Mouse (Mus musculus): ENCODE data around the gene Tmem221. TPM values are rescaled to one million over a fixed set of nuclear protein-coding genes. Genes with fewer than 3 reads are reported as not detected.

The Tmem221 gene
- polyA plus RNA-seq, 1 experiment from 2014 or later = 0.56 TPM

DNA sequence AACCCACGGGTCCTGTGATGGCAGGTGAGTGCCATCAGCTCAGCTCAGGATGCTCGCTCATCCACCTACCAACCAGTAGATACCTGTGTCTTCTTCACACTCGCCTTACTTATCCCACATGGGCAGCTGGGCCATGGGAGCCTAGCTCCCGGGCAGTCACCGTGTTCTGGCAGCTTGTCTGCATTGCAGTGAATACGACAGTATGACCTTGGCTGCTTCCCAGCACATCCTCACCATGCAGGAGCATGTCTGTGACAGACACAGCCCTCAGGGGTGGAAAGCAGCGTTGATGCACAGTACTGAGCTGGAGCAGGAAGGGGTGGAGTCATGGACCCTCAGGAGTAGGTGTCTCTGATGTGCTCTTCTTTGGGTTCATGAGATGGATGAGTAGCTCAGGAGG lies 15.8 kb upstream of the Tmem221 start:
- no peak overlapping the region for H3K4me3 ChIP-seq
- 0 out of 2 replicates have a peak, but pooled peaks cover under 1% of the 10 kb centered on the region for H3K36me3 ChIP-seq
- H3K4me1 ChIP-seq = peaks cover 8% of the 10 kb centered on the region
- 82% methylated on average over 7 of the region's 7 CpGs for WGBS
- H3K4me2 ChIP-seq (replicated peaks) = no peak overlapping the region
- no peaks in the 10 kb centered on the region for H3K9me3 ChIP-seq (replicated peaks)
- peaks cover 2% of the 10 kb centered on the region; the same call in 1 of the 2 replicates for H3K27me3 ChIP-seq
- ATAC-seq (ENCODE audit: low FRiP score) = no peak
- no peak overlapping the region for H3K27ac ChIP-seq
- H3K9ac ChIP-seq = no peak overlapping the region

DNA sequence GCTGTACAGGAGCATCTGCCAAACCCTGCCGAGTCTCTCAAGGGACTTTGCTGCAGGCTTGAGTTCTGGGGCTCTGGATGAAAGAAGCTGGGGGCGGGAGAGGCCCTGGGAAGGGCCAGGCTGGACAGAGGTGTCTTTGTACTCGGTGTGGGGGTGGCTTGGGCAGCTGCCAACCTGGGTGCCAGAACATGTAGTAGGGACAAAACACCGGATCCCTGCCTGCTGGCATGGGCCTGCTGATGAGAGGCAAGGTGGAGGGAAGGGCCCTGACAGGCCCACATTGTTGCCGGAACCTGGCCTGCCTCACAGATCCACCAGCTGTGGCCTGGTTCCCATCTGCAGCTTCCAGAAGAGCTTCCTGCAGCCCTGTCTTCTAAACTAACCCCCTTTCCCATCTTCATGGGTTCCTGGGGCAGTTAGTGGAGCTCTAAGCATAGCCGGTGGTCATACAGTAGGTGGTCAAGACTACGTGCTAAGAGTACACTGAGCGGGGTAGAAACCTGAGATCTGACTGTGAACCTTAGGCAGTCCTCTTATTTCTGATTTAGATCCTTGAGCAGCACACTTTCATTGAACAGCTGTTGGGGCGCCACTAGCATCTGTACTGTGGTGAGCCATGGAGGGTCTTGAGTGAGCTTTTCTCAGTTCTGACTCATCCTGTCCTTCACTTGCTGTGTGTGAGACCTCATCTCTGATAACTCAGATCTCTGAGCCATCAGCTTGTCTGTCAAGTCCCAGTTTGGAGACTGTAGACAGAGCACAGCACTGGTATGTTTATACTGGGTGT lies 14.4 kb upstream of the Tmem221 start:
- Histone ChIP-seq H3K9me3 (replicated peaks) (no peaks in the 10 kb centered on the region), H3K4me1 (peaks cover 17% of the 10 kb centered on the region), H3K36me3 (no peaks in the 10 kb centered on the region), H3K27me3 (peaks cover 11% of the 10 kb centered on the region), H3K9ac (no peak overlapping the region), H3K27ac (peak overlapping the region; percentile 45), H3K4me3 (no peak overlapping the region), H3K4me2 (replicated peaks) (no peak overlapping the region)
- 66% methylated on average over 9 of the region's 9 CpGs for WGBS
- ATAC-seq (ENCODE audit: low FRiP score) = no peak

DNA sequence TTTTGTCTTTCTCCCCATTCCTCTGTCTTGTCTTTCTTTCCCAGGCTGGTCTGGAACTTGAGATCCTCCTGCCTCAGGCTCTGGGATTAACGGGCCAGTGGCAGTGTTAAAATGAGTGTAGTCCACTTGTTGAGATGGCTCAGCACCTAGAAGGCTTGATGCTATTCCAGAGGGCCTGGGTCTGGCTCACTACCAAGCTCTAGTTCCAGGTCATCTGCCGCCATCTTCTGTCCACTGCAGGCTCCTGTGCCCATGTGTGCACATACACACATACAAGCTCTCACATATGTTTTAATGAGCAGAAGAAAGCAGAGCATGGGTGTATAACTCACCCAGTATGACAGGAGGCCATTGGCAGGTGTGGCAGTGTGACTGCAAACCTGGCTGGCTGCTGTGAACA lies 13.4 kb upstream of the Tmem221 start:
- Histone ChIP-seq H3K4me3 (no peak overlapping the region), H3K36me3 (no peaks in the 10 kb centered on the region), H3K27me3 (peaks cover 19% of the 10 kb centered on the region), H3K9ac (no peak overlapping the region), H3K4me2 (replicated peaks) (peak overlapping the region; percentile 91), H3K9me3 (replicated peaks) (no peaks in the 10 kb centered on the region), H3K4me1 (peaks cover 17% of the 10 kb centered on the region), H3K27ac (0 out of 2 replicates have a peak overlapping the region, but pooled peaks have one; percentile 35)
- no peak for ATAC-seq (ENCODE audit: low FRiP score)
- WGBS = 93% methylated on average over 2 of the region's 2 CpGs

DNA sequence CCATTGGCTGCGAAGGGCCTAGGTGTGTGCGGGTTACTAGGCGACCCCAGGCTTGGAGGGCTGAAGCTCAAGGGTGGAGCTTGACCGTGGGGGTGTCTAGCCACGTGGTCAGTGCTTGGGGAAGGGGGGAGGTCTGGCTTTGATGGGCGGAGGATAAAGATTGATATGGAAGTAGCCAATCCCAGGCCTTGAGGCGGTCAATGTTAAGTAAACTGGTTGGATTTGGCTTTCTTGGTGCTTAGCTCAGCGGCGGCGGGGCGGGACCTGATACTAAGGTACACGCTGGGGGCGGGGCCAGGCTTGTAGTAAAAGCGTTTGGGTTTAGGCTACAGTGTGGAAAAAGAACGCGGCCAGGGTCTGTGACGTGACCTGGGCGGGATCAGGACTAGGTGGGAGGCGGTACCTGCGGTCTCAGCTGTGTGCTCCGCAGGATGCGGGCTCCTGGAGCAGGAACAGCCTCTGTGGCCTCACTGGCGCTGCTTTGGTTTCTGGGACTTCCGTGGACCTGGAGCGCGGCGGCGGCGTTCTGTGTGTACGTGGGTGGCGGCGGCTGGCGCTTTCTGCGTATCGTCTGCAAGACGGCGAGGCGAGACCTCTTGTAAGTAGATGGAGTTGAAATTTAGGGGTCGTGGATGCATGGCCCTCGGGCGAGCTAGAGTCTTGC lies 11.8 kb upstream of the Tmem221 start:
- Histone ChIP-seq H3K9ac (peak overlapping the region; percentile 73), H3K9me3 (replicated peaks) (no peaks in the 10 kb centered on the region), H3K36me3 (no peaks in the 10 kb centered on the region), H3K4me2 (replicated peaks) (peak overlapping the region; percentile 91), H3K4me3 (peak overlapping the region; percentile 56), H3K27ac (peak overlapping the region; percentile 80), H3K27me3 (peaks cover 32% of the 10 kb centered on the region), H3K4me1 (peaks cover 17% of the 10 kb centered on the region)
- ATAC-seq (ENCODE audit: low FRiP score) = peak; percentile 90
- under 1% methylated on average over 41 of the region's 41 CpGs for WGBS

DNA sequence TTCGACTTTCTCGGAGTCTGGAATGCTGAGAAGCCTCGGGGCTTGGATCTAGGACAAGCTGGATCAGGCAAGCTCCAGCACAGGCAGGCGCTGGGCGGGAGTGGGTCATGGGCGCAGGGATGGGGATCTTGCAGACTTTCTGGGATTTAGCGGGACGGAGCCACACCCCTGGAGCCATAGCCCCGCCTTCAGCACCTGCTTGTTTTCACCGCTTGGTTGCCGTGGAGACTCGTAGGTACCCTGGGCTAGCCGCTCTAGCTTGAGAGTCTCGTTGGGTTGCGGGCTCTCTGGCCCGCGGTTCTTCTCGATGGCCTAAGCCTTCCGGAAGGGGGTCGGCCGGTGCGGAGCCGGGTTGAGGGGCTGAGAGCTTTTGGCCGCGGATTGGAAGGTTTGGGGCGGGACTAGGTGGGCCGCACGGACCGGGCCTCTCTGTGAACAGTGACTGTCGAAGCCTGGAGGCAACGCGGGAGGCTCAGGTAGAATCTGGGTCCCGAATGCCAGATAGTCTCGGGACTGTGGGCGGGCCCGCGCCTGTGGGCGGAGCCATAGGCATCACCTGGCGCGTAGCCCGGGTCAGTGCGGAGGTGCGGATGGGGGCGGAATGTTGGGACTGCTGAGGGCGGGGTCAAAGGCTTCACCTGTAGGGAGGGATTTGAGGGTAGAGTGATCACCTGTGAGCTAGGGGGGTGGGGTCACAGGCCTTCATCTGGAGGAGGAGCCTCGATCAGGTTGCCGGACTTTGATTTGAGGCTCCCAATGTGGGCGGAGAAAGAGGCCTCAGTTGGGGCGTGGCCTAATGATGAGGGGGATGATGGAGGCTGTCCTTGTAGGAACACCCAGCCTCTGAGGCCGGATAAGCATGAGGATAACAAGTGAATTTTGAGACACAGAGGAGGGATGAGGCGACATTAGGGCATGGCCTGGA lies 11.0 kb upstream of the Tmem221 start:
- under 1% methylated on average over 51 of the region's 51 CpGs for WGBS
- Histone ChIP-seq H3K9me3 (replicated peaks) (no peaks in the 10 kb centered on the region), H3K27me3 (peaks cover 33% of the 10 kb centered on the region), H3K4me1 (peaks cover 17% of the 10 kb centered on the region), H3K4me3 (peak overlapping the region; percentile 56), H3K27ac (peak overlapping the region; percentile 78), H3K9ac (peak overlapping the region; percentile 73), H3K36me3 (no peaks in the 10 kb centered on the region), H3K4me2 (replicated peaks) (peak overlapping the region; percentile 91)
- peak; percentile 84 for ATAC-seq (ENCODE audit: low FRiP score)

DNA sequence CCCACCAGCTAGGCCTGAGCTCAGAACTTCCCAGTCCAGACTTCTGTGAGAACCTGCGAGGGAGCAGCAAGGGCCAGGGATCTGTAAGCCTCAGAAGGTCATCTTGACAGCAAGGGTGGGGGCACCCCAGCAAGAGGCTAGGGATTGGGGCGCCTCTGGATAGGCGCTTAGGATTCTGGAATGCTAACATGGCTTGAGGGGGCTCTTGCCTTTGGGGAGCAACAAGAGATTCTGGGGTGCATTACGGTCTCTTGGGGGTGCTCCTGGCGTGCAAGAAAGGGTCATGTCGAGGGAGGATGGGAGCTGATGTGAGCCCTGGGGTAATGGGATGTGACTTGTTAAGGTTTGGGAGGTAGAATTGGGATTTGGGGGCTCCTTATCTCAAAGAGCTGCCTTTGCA lies 10.3 kb upstream of the Tmem221 start:
- Histone ChIP-seq H3K9ac (peak overlapping the region; percentile 73; the same call in 1 of the 2 replicates), H3K4me1 (peaks cover 17% of the 10 kb centered on the region), H3K4me3 (peak overlapping the region; percentile 56), H3K4me2 (replicated peaks) (peak overlapping the region; percentile 91), H3K36me3 (no peaks in the 10 kb centered on the region), H3K27ac (peak overlapping the region; percentile 78), H3K9me3 (replicated peaks) (no peaks in the 10 kb centered on the region), H3K27me3 (peaks cover 40% of the 10 kb centered on the region)
- ATAC-seq (ENCODE audit: low FRiP score) = no peak
- WGBS = 13% methylated on average over 6 of the region's 6 CpGs

DNA sequence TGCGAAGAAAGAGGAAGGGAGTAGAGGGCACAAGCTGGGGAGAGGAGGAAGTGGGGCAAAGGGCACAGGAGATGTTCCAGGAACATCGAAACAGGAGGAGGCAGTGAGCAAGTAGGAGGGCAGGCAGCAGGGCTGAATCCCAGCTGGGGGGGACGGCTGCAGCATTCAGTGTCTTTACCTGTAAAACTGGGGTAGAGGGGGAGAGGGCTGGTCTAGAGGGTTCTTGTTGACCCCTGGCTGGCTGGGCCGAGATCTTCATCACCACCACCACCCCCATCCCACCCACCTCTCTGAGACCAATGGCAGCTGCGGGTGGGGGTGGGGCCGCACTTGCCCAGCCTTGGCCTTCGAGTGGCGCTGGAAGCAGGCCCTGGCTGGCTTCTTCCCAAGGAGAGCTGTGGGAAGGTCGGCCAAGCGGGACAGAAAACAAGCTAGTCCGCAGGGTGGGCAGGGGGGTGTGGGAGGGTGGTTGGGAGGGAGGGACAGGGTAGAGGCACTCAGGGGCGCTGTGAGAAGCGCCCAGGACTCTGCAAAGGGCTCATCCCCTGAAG lies 9.8 kb upstream of the Tmem221 start, which contains the start of gene Slc27a1:
TSS of gene Slc27a1 (plus strand) at position 496 of the 551 bp plus-strand sequence.
- Histone ChIP-seq H3K9me3 (replicated peaks) (no peaks in the 10 kb centered on the region), H3K27ac (peak within 1 kb of the TSS; percentile 78), H3K4me3 (peak within 1 kb of the TSS; percentile 56), H3K4me1 (peaks cover 17% of the 10 kb centered on the region), H3K27me3 (peaks cover 45% of the 10 kb centered on the region), H3K36me3 (no peaks in the 10 kb centered on the region), H3K9ac (peak within 1 kb of the TSS; percentile 73), H3K4me2 (replicated peaks) (peak within 1 kb of the TSS; percentile 91)
- 10% methylated on average over 12 of the region's 13 CpGs for WGBS
- ATAC-seq (ENCODE audit: low FRiP score) = no peak

DNA sequence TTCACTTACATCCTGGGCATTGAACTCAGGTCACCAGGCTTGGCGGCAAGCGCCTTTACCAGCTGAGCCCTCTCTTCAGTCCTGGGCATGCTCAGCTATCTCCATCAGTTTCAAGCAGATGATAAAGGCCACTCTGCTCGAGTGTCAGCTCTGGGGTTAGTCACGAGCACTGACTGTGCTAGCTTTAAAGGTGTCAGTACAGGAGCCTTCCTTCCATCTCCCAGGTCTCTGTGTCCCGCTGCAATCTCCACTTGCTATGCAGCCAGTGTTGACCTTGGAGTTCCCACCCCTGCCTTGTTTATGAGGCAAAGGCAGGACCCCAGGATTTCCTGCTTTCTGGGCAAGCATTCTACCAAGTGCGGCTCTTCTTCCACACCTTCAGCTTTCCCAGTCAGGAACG lies 8.9 kb upstream of the Tmem221 start:
- 71% methylated on average over 7 of the region's 7 CpGs for WGBS
- peaks cover 53% of the 10 kb centered on the region for H3K27me3 ChIP-seq

DNA sequence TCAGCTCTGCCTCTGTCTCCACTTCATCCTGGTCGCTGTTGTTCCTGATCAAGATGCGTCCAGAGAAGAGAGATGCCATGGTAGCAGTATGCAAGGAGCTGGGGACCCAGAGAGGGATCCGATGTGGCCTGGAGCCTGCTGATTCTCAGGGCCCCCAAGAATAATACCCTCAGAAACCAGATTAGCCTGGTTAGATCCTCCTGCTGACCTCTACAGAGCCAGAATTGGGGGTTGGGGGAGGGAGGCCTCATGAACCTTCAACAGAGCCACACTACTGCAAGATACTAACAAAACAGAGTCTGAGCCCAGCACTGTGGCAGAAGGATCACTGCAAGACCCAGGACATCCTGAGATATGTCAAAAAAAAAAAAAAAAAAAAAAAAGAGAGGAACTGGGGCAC lies 7.8 kb upstream of the Tmem221 start, which contains the start of gene Nxnl1:
TSS of gene Nxnl1 (minus strand) at position 101 of the 400 bp plus-strand sequence.
- peaks cover 64% of the 10 kb centered on the region for H3K27me3 ChIP-seq
- ATAC-seq (ENCODE audit: low FRiP score) = no peak
- WGBS = 54% methylated on average over 3 of the region's 3 CpGs
- H3K4me3 ChIP-seq = no peak within 1 kb of the TSS
- no peak within 1 kb of the TSS for H3K27ac ChIP-seq
- peaks cover 25% of the 10 kb centered on the region for H3K4me1 ChIP-seq
- H3K9me3 ChIP-seq (replicated peaks) = no peaks in the 10 kb centered on the region
- H3K36me3 ChIP-seq = no peaks in the 10 kb centered on the region
- H3K9ac ChIP-seq = peak within 1 kb of the TSS; percentile 13; the same call in 1 of the 2 replicates
- H3K4me2 ChIP-seq (replicated peaks) = no peak within 1 kb of the TSS

More for the DNA sequence above, 8.9 kb upstream of the Tmem221 start:
- no peak overlapping the region for H3K27ac ChIP-seq
- peaks cover 23% of the 10 kb centered on the region for H3K4me1 ChIP-seq
- no peak overlapping the region for H3K4me3 ChIP-seq
- ATAC-seq (ENCODE audit: low FRiP score) = no peak
- no peaks in the 10 kb centered on the region for H3K9me3 ChIP-seq (replicated peaks)
- no peak overlapping the region for H3K9ac ChIP-seq
- H3K36me3 ChIP-seq = no peaks in the 10 kb centered on the region
- H3K4me2 ChIP-seq (replicated peaks) = no peak overlapping the region

DNA sequence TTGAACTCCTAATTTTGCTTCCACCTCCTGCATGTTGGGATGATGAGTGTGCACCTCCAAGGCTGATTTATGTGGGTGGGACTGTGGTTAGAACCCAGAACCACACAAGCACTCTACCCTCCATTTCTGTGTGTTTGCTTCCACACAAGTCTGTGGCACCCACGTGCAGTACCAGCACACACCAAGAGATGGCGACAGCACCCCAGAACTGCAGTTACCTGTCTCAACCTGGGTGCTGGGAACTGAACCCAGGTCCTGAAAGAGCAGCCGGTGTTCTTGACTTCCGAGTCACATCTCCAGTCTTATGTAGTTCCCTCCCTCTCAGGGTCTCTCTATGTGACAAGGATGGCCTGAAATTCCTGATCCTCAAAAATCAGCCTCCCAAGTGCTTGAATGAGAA lies 5.3 kb upstream of the Tmem221 start:
- 94% methylated on average over 4 of the region's 4 CpGs for WGBS
- peaks cover 16% of the 10 kb centered on the region for H3K4me1 ChIP-seq
- H3K4me3 ChIP-seq = no peak overlapping the region
- H3K9me3 ChIP-seq (replicated peaks) = no peaks in the 10 kb centered on the region
- H3K9ac ChIP-seq = no peak overlapping the region
- H3K27ac ChIP-seq = no peak overlapping the region
- no peak for ATAC-seq (ENCODE audit: low FRiP score)
- peaks cover 88% of the 10 kb centered on the region for H3K27me3 ChIP-seq
- no peak overlapping the region for H3K4me2 ChIP-seq (replicated peaks)
- H3K36me3 ChIP-seq = no peaks in the 10 kb centered on the region

DNA sequence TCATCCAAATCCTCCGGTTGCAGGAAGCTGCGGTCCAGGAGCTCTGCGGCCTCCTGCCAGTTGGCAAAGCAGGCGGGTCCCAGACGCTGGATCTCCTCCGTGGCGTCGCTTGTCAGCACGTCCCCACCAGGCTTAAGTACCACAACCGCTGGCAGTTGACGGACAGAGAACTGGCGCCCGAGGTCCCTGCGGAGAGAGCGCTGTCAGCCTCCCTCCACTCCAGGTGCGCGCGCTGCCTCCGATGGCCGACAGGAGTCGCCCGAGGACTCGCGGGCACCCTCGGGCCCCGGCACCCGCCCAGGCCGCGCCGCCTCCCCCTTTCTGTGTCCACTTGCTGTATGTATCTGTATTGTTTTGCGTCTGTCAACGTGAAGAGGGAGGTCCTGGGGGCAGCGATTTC lies 4.1 kb upstream of the Tmem221 start:
- ATAC-seq (ENCODE audit: low FRiP score) = 0 out of 2 replicates have a peak, but pooled peaks have one; percentile 21
- no peaks in the 10 kb centered on the region for H3K9me3 ChIP-seq (replicated peaks)
- H3K4me2 ChIP-seq (replicated peaks) = peak overlapping the region; percentile 42
- H3K36me3 ChIP-seq = no peaks in the 10 kb centered on the region
- peaks cover 88% of the 10 kb centered on the region for H3K27me3 ChIP-seq
- H3K4me1 ChIP-seq = peaks cover 13% of the 10 kb centered on the region; the same call in 1 of the 2 replicates
- H3K27ac ChIP-seq = no peak overlapping the region
- H3K9ac ChIP-seq = no peak overlapping the region
- H3K4me3 ChIP-seq = peak overlapping the region; percentile 18; the same call in 1 of the 2 replicates
- WGBS = 1% methylated on average over 33 of the region's 33 CpGs
